Mouse (Mus musculus): ENCODE data around the gene Pgm5. TPM values are rescaled to one million over a fixed set of nuclear protein-coding genes. Genes with fewer than 3 reads are reported as not detected.
A peak's percentile ranks its signal among the peaks of the same experiment; 100 is the strongest.

Pgm5 gene
- polyA plus RNA-seq (2015; fragmentation: Nextera tagmentation; extraction: Ambion mirVana) = 0.66 and 1.6 TPM in 2 replicates

GRCm38 (mm10) chr19:24861612-24862451 lies at the start of gene Pgm5:
TSS of gene Pgm5 (minus strand) at chr19:24861855.
- peak; percentile 23 for ATAC-seq (ENCODE audit: low read depth)
- Histone ChIP-seq H3K27me3 (peaks cover 39% of the 10 kb centered on the region), H3K4me1 (replicated peaks) (peaks cover 6% of the 10 kb centered on the region), H3K4me2 (peak within 1 kb of the TSS; percentile 64), H3K4me3 (peak within 1 kb of the TSS; percentile 41), H3K9me3 (no peaks in the 10 kb centered on the region), H3K9ac (peak within 1 kb of the TSS; percentile 42), H3K27ac (replicated peaks) (no peak within 1 kb of the TSS), H3K36me3 (no peaks in the 10 kb centered on the region)
- 1% methylated on average over 36 of the region's 39 CpGs for WGBS

- Histone ChIP-seq H3K9me3 (no peaks in the 10 kb centered on the region), H3K4me2 (no peak overlapping the region), H3K36me3 (no peaks in the 10 kb centered on the region), H3K27ac (replicated peaks) (no peak overlapping the region), H3K4me1 (replicated peaks) (no peaks in the 10 kb centered on the region), H3K4me3 (no peak overlapping the region), H3K9ac (no peak overlapping the region), H3K27me3 (peaks cover 12% of the 10 kb centered on the region)
- ATAC-seq (ENCODE audit: low read depth) = no peak
- 91% methylated on average over 3 of the region's 3 CpGs for WGBS
These were observed 46.9 kb upstream of the Pgm5 start for GRCm38 (mm10) chr19:24908385-24909155.

GRCm38 (mm10) chr19:24907655-24908054 lies 46.0 kb upstream of the Pgm5 start:
- no peaks in the 10 kb centered on the region for H3K4me1 ChIP-seq (replicated peaks)
- no peak overlapping the region for H3K4me3 ChIP-seq
- H3K36me3 ChIP-seq = no peaks in the 10 kb centered on the region
- no peak overlapping the region for H3K4me2 ChIP-seq
- no peak overlapping the region for H3K27ac ChIP-seq (replicated peaks)
- no peak overlapping the region for H3K9ac ChIP-seq
- no peak for ATAC-seq (ENCODE audit: low read depth)
- peaks cover 21% of the 10 kb centered on the region for H3K27me3 ChIP-seq
- no peaks in the 10 kb centered on the region for H3K9me3 ChIP-seq
- WGBS = 96% methylated on average over 6 of the region's 6 CpGs

GRCm38 (mm10) chr19:24902821-24903220 lies 41.2 kb upstream of the Pgm5 start:
- ATAC-seq (ENCODE audit: low read depth) = no peak
- peaks cover 67% of the 10 kb centered on the region for H3K27me3 ChIP-seq
- H3K4me2 ChIP-seq = no peak overlapping the region
- no peak overlapping the region for H3K9ac ChIP-seq
- no peaks in the 10 kb centered on the region for H3K9me3 ChIP-seq
- H3K4me3 ChIP-seq = no peak overlapping the region
- H3K36me3 ChIP-seq = no peaks in the 10 kb centered on the region
- peaks cover 19% of the 10 kb centered on the region for H3K4me1 ChIP-seq (replicated peaks)
- 66% methylated on average over 2 of the region's 2 CpGs for WGBS
- no peak overlapping the region for H3K27ac ChIP-seq (replicated peaks)

GRCm38 (mm10) chr19:24902256-24902655 lies 40.6 kb upstream of the Pgm5 start:
- Histone ChIP-seq H3K4me1 (replicated peaks) (peaks cover 24% of the 10 kb centered on the region), H3K9ac (no peak overlapping the region), H3K4me2 (no peak overlapping the region), H3K27ac (replicated peaks) (no peak overlapping the region), H3K4me3 (no peak overlapping the region), H3K9me3 (no peaks in the 10 kb centered on the region), H3K36me3 (no peaks in the 10 kb centered on the region), H3K27me3 (peaks cover 72% of the 10 kb centered on the region)
- ATAC-seq (ENCODE audit: low read depth) = no peak
- WGBS = 6% methylated on average over 2 of the region's 2 CpGs

GRCm38 (mm10) chr19:24901666-24902065 lies 40.0 kb upstream of the Pgm5 start:
- no peaks in the 10 kb centered on the region for H3K9me3 ChIP-seq
- H3K27me3 ChIP-seq = peaks cover 78% of the 10 kb centered on the region
- no peak overlapping the region for H3K4me3 ChIP-seq
- no peaks in the 10 kb centered on the region for H3K36me3 ChIP-seq
- H3K4me1 ChIP-seq (replicated peaks) = peaks cover 28% of the 10 kb centered on the region
- H3K9ac ChIP-seq = no peak overlapping the region
- no peak for ATAC-seq (ENCODE audit: low read depth)
- 0% methylated on average over 3 of the region's 3 CpGs for WGBS
- no peak overlapping the region for H3K27ac ChIP-seq (replicated peaks)
- H3K4me2 ChIP-seq = no peak overlapping the region

GRCm38 (mm10) chr19:24900581-24901220 lies 39.0 kb upstream of the Pgm5 start, which contains the start of gene Foxd4:
TSS of gene Foxd4 (minus strand) at chr19:24901197.
- H3K9me3 ChIP-seq = no peaks in the 10 kb centered on the region
- H3K27me3 ChIP-seq = peaks cover 87% of the 10 kb centered on the region
- no peak within 1 kb of the TSS for H3K9ac ChIP-seq
- no peak within 1 kb of the TSS for H3K27ac ChIP-seq (replicated peaks)
- peak; percentile 20; the same call in 1 of the 2 replicates for ATAC-seq (ENCODE audit: low read depth)
- H3K4me2 ChIP-seq = peak within 1 kb of the TSS; percentile 63
- H3K4me3 ChIP-seq = peak within 1 kb of the TSS; percentile 37
- peaks cover 28% of the 10 kb centered on the region for H3K4me1 ChIP-seq (replicated peaks)
- WGBS = under 1% methylated on average over 27 of the region's 27 CpGs
- no peaks in the 10 kb centered on the region for H3K36me3 ChIP-seq

GRCm38 (mm10) chr19:24899578-24900544 lies 38.2 kb upstream of the Pgm5 start:
- Histone ChIP-seq H3K36me3 (no peaks in the 10 kb centered on the region), H3K27me3 (peaks cover 95% of the 10 kb centered on the region), H3K9me3 (no peaks in the 10 kb centered on the region), H3K4me3 (peak overlapping the region; percentile 37), H3K27ac (replicated peaks) (no peak overlapping the region), H3K4me1 (replicated peaks) (peaks cover 28% of the 10 kb centered on the region), H3K9ac (no peak overlapping the region), H3K4me2 (peak overlapping the region; percentile 63)
- under 1% methylated on average over 80 of the region's 84 CpGs for WGBS
- ATAC-seq (ENCODE audit: low read depth) = peak; percentile 63

- ATAC-seq (ENCODE audit: low read depth) = no peak
- WGBS = 3% methylated on average over 34 of the region's 34 CpGs
- no peaks in the 10 kb centered on the region for H3K9me3 ChIP-seq
- peaks cover 28% of the 10 kb centered on the region for H3K4me1 ChIP-seq (replicated peaks)
- H3K27ac ChIP-seq (replicated peaks) = no peak overlapping the region
- H3K36me3 ChIP-seq = no peaks in the 10 kb centered on the region
- peaks cover 87% of the 10 kb centered on the region for H3K27me3 ChIP-seq
- H3K4me2 ChIP-seq = peak overlapping the region; percentile 63
- H3K4me3 ChIP-seq = peak overlapping the region; percentile 37
- no peak overlapping the region for H3K9ac ChIP-seq
These were observed 37.3 kb upstream of the Pgm5 start for GRCm38 (mm10) chr19:24898737-24899577.

GRCm38 (mm10) chr19:24897896-24898736 lies 36.5 kb upstream of the Pgm5 start:
- no peak overlapping the region for H3K9ac ChIP-seq
- peaks cover 85% of the 10 kb centered on the region for H3K27me3 ChIP-seq
- no peak overlapping the region for H3K27ac ChIP-seq (replicated peaks)
- H3K4me2 ChIP-seq = no peak overlapping the region
- H3K4me3 ChIP-seq = no peak overlapping the region
- 1% methylated on average over 20 of the region's 20 CpGs for WGBS
- ATAC-seq (ENCODE audit: low read depth) = no peak
- no peaks in the 10 kb centered on the region for H3K9me3 ChIP-seq
- no peaks in the 10 kb centered on the region for H3K36me3 ChIP-seq
- peaks cover 28% of the 10 kb centered on the region for H3K4me1 ChIP-seq (replicated peaks)
